Comparison of ENCODE assay signal across 27 mouse cellular contexts in the genomic region with DNA sequence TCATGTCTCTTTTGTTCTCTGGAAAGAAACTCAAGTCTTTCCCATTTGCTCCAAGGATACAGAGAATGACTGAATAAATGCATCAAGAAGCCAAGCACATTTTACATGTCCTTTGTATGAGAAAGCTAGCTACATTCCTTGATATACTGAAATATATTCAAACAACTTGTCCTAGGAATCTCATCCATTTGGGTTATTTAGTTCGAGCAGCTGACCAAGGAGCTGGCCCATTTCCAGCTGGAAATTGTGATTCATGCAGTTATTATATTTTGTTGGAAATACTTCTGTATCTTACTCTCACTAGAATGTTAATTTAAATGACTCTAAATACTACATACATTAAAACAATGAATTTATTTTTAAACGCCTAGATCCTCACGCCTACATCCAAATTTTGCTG.
DNase-seq lines count a peak whose midpoint lies in the region; TF ChIP-seq lines count a peak whose summit lies in the region.
"Had no signal": no experiment of that assay in that cellular context is flagged by ENCODE, and none has a peak within 500 bp of the region (broad histone marks: within the 10 kb centered on the region; RNA-seq: fewer than 3 reads in every experiment).

No protein-coding gene starts in this region.

- no peak for TF ChIP-seq EP300 in heart, adult 2 months (IDR thresholded peaks at IDR 0.05; ENCODE audit: insufficient read depth, low read depth, low read length)

- H3K27ac ChIP-seq in heart, adult 2 months, result no peak overlapping the region
- no peak overlapping the region for H3K27ac ChIP-seq in embryonic facial prominence, embryonic 10.5 days (replicated peaks)
- H3K27ac ChIP-seq: embryonic facial prominence, embryonic 12.5 days; hindbrain, embryonic 10.5 days; hindbrain, embryonic 15.5 days; limb, embryonic 10.5 days; limb, embryonic 15.5 days; liver, embryonic 13.5 days; stomach, postnatal 0 days had no signal

- intact Hi-C loops in heart, adult 2 months (cut with DNase I), result no loop called here
- intact Hi-C loops in left cerebral cortex, postnatal 14 days (cut with DNase I), result no loop called here
- intact Hi-C loops in left cerebral cortex, postnatal 4 days (cut with DNase I), result no loop called here

- no peak overlapping the region for H3K9ac ChIP-seq in heart, adult 2 months (ENCODE audit: low read depth, low read length)
- H3K9ac ChIP-seq: embryonic facial prominence, embryonic 12.5 days; heart, embryonic 12.5 days; hindbrain, embryonic 15.5 days; limb, embryonic 15.5 days; liver, embryonic 13.5 days had no signal

- H3K4me1 ChIP-seq in heart, adult 2 months (ENCODE audit: control insufficient read depth, insufficient read depth, low read length), result peaks cover 3% of the 10 kb centered on the region
- H3K4me1 ChIP-seq in embryonic facial prominence, embryonic 10.5 days, result no peaks in the 10 kb centered on the region
- H3K4me1 ChIP-seq: embryonic facial prominence, embryonic 12.5 days; hindbrain, embryonic 10.5 days; limb, embryonic 10.5 days; liver, embryonic 13.5 days had no signal

- WGBS in heart, adult 2 months, result 80% methylated on average over 3 of the region's 3 CpGs
- 92% methylated on average over 3 of the region's 3 CpGs for WGBS in embryonic facial prominence, embryonic 10.5 days

- H3K27me3 ChIP-seq in heart, adult 2 months (ENCODE audit: control insufficient read depth, insufficient read depth, low read length), result no peaks in the 10 kb centered on the region
- no peaks in the 10 kb centered on the region for H3K27me3 ChIP-seq in embryonic facial prominence, embryonic 10.5 days (replicated peaks; ENCODE audit: low read depth, poor library complexity, severe bottlenecking)
- H3K27me3 ChIP-seq: embryonic facial prominence, embryonic 12.5 days; heart, embryonic 12.5 days; hindbrain, embryonic 15.5 days; limb, embryonic 15.5 days; liver, embryonic 13.5 days had no signal

- no peak for TF ChIP-seq CTCF in heart, adult 2 months (IDR thresholded peaks at IDR 0.05)

- no peaks in the 10 kb centered on the region for H3K9me3 ChIP-seq in embryonic facial prominence, embryonic 10.5 days
- H3K9me3 ChIP-seq: embryonic facial prominence, embryonic 12.5 days; G1E; heart, embryonic 12.5 days; hindbrain, embryonic 10.5 days; hindbrain, embryonic 15.5 days; limb, embryonic 10.5 days; limb, embryonic 15.5 days; liver, embryonic 13.5 days had no signal

- H3K79me2 ChIP-seq in heart, adult 2 months (replicated peaks; ENCODE audit: control insufficient read depth, insufficient read depth, low read length), result no peaks in the 10 kb centered on the region

- no peak overlapping the region for H3K4me3 ChIP-seq in heart, adult 2 months
- no peak overlapping the region for H3K4me3 ChIP-seq in embryonic facial prominence, embryonic 10.5 days
- H3K4me3 ChIP-seq: embryonic facial prominence, embryonic 12.5 days; heart, embryonic 12.5 days; hindbrain, embryonic 10.5 days; hindbrain, embryonic 15.5 days; limb, embryonic 10.5 days; limb, embryonic 15.5 days; liver, embryonic 13.5 days had no signal

- peak; percentile 54 for DNase-seq in adrenal gland, postnatal 10 days
- DNase-seq in adrenal gland, postnatal 4 days (ENCODE audit: low spot score in 2 of 2), result no peak
- peak; percentile 17 for DNase-seq in heart, postnatal 4 days
- no peak for DNase-seq in heart, adult 2 months
- DNase-seq in left cerebral cortex, postnatal 14 days (ENCODE audit: low spot score in 2 of 2), result peak; percentile 20
- no peak for DNase-seq in left cerebral cortex, postnatal 4 days
- DNase-seq in NIH3T3 (ENCODE audit: low read depth), result peak; percentile 78
- no peak for DNase-seq in embryonic facial prominence, embryonic 10.5 days (ENCODE audit: low spot score)
- DNase-seq: cerebellum, adult 8-10 months; cerebellum, postnatal 25 days; gastrocnemius, postnatal 25 days; heart, adult 18-20 months; kidney, adult 11 months; kidney, postnatal 25 days; liver, embryonic 13.5 days; lung, adult 18-20 months; lung, postnatal 10 days; midbrain, embryonic 14.5 days; right cerebral cortex, postnatal 4 days had no signal

- TF ChIP-seq POLR2A in heart, adult 2 months (IDR thresholded peaks at IDR 0.05; ENCODE audit: insufficient read depth, low read depth, low read length), result no peak

- no peaks in the 10 kb centered on the region for H3K36me3 ChIP-seq in heart, adult 2 months (ENCODE audit: control insufficient read depth, insufficient read depth, low read length)
- H3K36me3 ChIP-seq in embryonic facial prominence, embryonic 10.5 days (replicated peaks), result no peaks in the 10 kb centered on the region
- H3K36me3 ChIP-seq: embryonic facial prominence, embryonic 12.5 days; G1E; heart, embryonic 12.5 days; hindbrain, embryonic 10.5 days; hindbrain, embryonic 15.5 days; limb, embryonic 10.5 days; limb, embryonic 15.5 days; liver, embryonic 13.5 days had no signal

Comparison
In these comparisons a context has a peak if more than half of its experiments do, and no peak if none do; other contexts are left out.
1. DNase-seq: peak in adrenal gland, postnatal 10 days (single experiment), heart, postnatal 4 days (single experiment), left cerebral cortex, postnatal 14 days (2 of 2) and NIH3T3 (single experiment); none in adrenal gland, postnatal 4 days (0 of 2), heart, adult 2 months (0 of 2), left cerebral cortex, postnatal 4 days (single experiment) and embryonic facial prominence, embryonic 10.5 days (single experiment).